Mouse (Mus musculus) kidney, embryonic 15.5 days (tissue): ENCODE results near the gene Aph1c. TPM values are rescaled to one million over a fixed set of nuclear protein-coding genes. Genes with fewer than 3 reads are reported as not detected.
"Not testable (repeated sequence)": the region's sequence is repeated elsewhere in the genome, so short reads cannot be mapped to it uniquely, and the experiment has no call there.

Source experiments
- ATAC-seq: fragments of 200-750 bp; cut with Nextera tagmentation; replicated peaks from 2 replicates; pipeline ENCODE4 v1.8.0; 2017; ENCODE audit warnings: moderate TSS enrichment; ENCODE audit not compliant: low FRiP score
- H3K27ac ChIP-seq: fragments of 300-500 bp; sonication (generic); 2 replicates; pipeline ENCODE4 v1.5.1; 2015; ENCODE audit warnings: mild to moderate bottlenecking, inconsistent platforms
- H3K27me3 ChIP-seq: fragments of 300-500 bp; sonication (generic); 2 replicates; pipeline ENCODE4 v1.6.1; 2015; ENCODE audit warnings: inconsistent platforms
- H3K36me3 ChIP-seq: fragments of 300-500 bp; sonication (generic); 2 replicates; pipeline ENCODE4 v1.6.1; 2015; ENCODE audit warnings: inconsistent platforms
- H3K4me1 ChIP-seq: fragments of 300-500 bp; sonication (generic); 2 replicates; pipeline ENCODE4 v1.6.1; 2015; ENCODE audit warnings: inconsistent platforms
- H3K4me2 ChIP-seq: fragments of 300-500 bp; sonication (generic); 2 replicates; pipeline ENCODE4 v1.6.1; 2015; ENCODE audit warnings: moderate library complexity, mild to moderate bottlenecking, inconsistent platforms
- H3K4me3 ChIP-seq: fragments of 300-500 bp; sonication (generic); replicated peaks from 2 replicates; pipeline ENCODE4 v1.5.1; 2015; ENCODE audit warnings: mild to moderate bottlenecking, inconsistent platforms
- H3K9ac ChIP-seq: fragments of 300-500 bp; sonication (generic); 2 replicates; pipeline ENCODE4 v1.6.1; 2015; ENCODE audit warnings: mild to moderate bottlenecking, inconsistent platforms
- H3K9me3 ChIP-seq: fragments of 300-500 bp; sonication (generic); replicated peaks from 2 replicates; pipeline ENCODE4 v1.6.1; 2016; ENCODE audit warnings: inconsistent platforms
- WGBS: fragments of 180-500 bp; shearing (Covaris S2); methylation state at CpG from one replicate; pipeline ENCODE4 v1.1.7; 2015; ENCODE audit warnings: mixed read lengths; 5-methylcytosine and 5-hydroxymethylcytosine counted together
- polyA plus RNA-seq: library from polyadenylated mRNA; unstranded; fragments of >200 nt; fragmentation: Nextera tagmentation; extraction: Ambion mirVana; gene quantifications from 2 replicates; pipeline ENCODE4 v1.2.1, GENCODE M21; 2015

Aph1c gene
- polyA plus RNA-seq, 1 experiment from 2014 or later: 7.2 TPM

DNA sequence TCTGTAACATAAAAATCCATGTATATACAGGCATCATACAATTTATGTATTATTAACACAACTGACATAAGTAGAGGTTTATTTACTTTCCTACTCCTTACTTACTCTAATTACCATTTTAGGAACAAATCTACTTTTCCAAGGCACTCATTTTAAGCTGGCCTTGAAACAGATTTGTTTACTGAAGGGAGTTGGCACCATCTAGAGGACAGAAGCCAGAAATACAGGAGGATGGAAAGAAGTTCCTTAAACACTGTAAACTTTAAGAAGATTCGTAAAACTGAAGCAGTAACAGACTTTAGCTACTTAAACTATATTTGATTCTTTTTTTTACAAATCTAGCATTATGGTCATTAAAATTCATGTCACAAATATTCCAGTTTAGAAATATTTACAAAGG is 8.5 kb downstream of the Aph1c start:
- Histone ChIP-seq H3K9ac (no peak overlapping the region), H3K36me3 (no peaks in the 10 kb centered on the region), H3K4me1 (no peaks in the 10 kb centered on the region), H3K27ac (no peak overlapping the region), H3K4me3 (no peak overlapping the region), H3K9me3 (no peaks in the 10 kb centered on the region), H3K27me3 (no peaks in the 10 kb centered on the region), H3K4me2 (no peak overlapping the region)
- no peak for ATAC-seq
- 33% methylated on average over 1 of the region's 1 CpGs for WGBS

DNA sequence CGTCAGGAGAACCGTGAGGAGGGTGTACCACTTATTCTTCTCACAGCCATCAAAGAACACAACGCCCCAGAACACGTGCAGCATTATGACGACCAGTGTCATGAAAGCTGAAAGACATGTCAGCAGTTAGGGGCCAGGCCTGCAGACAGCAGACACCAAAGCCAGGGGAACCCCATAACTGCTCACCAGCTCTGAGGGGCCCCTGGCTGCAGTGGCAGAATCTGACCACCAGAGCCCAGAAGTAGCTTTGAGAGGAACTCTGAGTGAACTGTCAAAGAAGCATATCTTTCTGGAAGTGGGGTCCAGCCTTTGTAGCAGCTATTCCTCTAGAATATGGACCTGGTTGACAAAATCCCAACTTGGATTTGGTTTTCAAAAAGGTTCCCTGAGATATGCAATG is 12.3 kb downstream of the Aph1c start:
- ATAC-seq, H3K4me1 ChIP-seq, H3K9ac ChIP-seq, H3K4me3 ChIP-seq, H3K9me3 ChIP-seq, H3K27ac ChIP-seq, H3K4me2 ChIP-seq, H3K27me3 ChIP-seq, H3K36me3 ChIP-seq: not testable (repeated sequence)
- 92% methylated on average over 2 of the region's 5 CpGs for WGBS

DNA sequence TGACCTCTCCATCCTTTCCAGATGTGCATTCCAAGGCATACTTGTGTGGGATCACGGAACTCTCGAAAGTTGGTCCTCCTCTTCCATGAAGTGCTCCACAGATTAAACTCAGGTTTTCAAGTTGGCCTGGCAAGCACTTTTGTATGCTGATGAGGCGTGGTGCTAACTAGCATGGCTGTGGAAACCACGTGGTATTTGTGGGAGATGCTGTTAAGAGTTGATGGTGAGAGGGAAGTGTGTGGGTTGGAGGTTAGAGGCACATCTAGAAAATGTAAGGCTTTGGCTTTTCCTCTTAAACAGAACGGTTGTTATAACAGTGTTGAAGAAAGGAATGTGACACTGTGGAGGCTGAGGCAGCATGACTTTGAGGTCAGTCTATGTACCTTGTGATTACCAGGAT is 13.5 kb downstream of the Aph1c start:
- no peak for ATAC-seq
- Histone ChIP-seq H3K4me1 (no peaks in the 10 kb centered on the region), H3K9ac (no peak overlapping the region), H3K27ac (no peak overlapping the region), H3K36me3 (no peaks in the 10 kb centered on the region), H3K27me3 (no peaks in the 10 kb centered on the region), H3K4me3 (no peak overlapping the region), H3K9me3 (no peaks in the 10 kb centered on the region), H3K4me2 (no peak overlapping the region)
- 73% methylated on average over 5 of the region's 5 CpGs for WGBS

DNA sequence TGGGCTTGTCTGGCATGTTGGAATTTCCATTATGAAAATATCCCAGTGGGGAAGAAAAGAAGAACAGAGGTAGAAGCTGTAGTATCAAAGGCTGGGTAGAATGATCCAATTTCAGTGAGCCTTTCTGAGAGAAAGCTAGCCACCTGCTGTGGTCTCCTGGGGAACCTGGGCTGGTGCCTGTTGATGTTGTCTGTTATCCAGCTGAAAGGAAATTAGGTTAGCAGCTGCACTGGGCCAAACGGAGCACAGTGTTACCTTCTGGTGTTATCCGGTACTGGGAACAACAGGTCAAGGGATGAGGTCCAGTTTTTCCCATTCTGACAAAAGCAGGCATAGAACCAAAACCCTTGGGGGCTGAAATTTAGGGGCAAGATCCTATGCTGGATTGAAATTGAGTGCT is 21.1 kb downstream of the Aph1c start:
- ATAC-seq: no peak
- no peaks in the 10 kb centered on the region for H3K36me3 ChIP-seq
- H3K4me1 ChIP-seq: no peaks in the 10 kb centered on the region
- H3K4me3 ChIP-seq: no peak overlapping the region
- no peak overlapping the region for H3K27ac ChIP-seq
- H3K4me2 ChIP-seq: no peak overlapping the region
- H3K9me3 ChIP-seq: no peaks in the 10 kb centered on the region
- WGBS: 31% methylated on average over 2 of the region's 2 CpGs
- no peak overlapping the region for H3K9ac ChIP-seq
- no peaks in the 10 kb centered on the region for H3K27me3 ChIP-seq

DNA sequence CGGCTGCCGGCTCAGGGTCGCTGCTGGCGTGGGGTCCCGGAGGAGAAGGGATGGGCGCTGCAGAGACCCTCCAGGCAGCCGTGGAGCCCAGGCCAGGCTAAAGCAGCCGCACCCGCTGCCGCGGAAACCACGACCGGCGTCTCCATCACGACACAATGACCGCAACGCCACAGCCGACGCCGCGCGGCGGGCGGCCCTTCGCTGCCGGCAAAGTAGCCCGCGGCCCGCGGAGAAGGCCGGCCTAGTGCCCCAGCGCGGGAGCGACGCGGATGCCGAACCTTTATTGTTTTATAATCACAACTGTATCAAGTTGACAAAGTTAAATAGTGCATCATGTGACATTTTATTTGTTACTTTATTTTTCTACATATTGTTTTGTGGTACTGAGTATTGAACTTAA is 28.6 kb downstream of the Aph1c start:
- not testable (repeated sequence) for H3K9me3 ChIP-seq, H3K27ac ChIP-seq, ATAC-seq, H3K4me1 ChIP-seq, H3K36me3 ChIP-seq
- peak overlapping the region; percentile 63 for H3K4me2 ChIP-seq
- 0 out of 2 replicates have a peak overlapping the region, but pooled peaks have one; percentile 21 for H3K9ac ChIP-seq
- peak overlapping the region; percentile 38 for H3K4me3 ChIP-seq
- 2% methylated on average over 30 of the region's 37 CpGs for WGBS
- H3K27me3 ChIP-seq: peaks cover 38% of the 10 kb centered on the region

DNA sequence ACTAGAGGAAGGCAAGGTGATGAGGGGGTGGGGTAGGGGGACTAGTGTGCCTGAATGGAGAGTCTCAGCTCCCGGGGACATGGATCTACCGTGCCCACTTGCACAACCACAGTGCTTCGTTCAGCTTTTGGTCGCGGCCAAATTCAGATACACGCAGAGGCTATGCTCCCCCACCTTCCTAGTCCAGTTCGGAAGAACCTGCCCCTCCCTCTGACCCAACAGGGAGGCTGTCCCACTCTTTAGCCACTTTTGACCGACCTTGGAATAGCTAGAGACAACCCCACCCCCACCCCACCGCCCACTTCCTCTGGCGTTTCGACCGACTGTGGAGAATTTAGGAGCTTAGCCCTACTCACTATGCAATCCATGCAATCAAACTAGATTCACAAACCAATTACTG is 32.6 kb downstream of the Aph1c start:
- 0 out of 2 replicates have a peak overlapping the region, but pooled peaks have one; percentile 6 for H3K4me2 ChIP-seq
- WGBS: 43% methylated on average over 12 of the region's 12 CpGs
- H3K27ac ChIP-seq: no peak overlapping the region
- peaks cover 7% of the 10 kb centered on the region for H3K4me1 ChIP-seq
- no peak overlapping the region for H3K9ac ChIP-seq
- no peaks in the 10 kb centered on the region for H3K36me3 ChIP-seq
- no peaks in the 10 kb centered on the region for H3K9me3 ChIP-seq
- ATAC-seq: no peak
- H3K27me3 ChIP-seq: peaks cover 29% of the 10 kb centered on the region
- no peak overlapping the region for H3K4me3 ChIP-seq

DNA sequence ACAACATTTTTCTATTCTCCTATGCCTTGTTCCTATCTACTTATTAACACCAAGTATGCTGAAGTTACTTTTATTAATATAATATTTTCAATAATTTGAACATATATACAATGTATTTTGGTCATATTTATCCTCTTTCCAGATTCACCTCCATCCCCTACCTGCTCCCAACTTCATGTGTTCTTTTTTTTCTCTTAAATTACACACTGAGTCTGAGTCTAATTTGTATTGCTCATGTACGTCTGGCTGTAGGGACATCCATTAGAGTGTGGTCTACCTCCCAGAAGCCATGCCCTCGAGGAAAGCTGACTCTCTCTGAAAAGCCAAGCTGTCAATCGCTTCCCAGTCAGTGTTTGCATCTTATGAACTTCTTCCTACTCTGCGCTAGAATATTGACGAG is 37.8 kb downstream of the Aph1c start, which contains the start of gene Gm10647:
Gene Gm10647 (plus strand): TSS at position 301 of the 400 bp plus-strand sequence.
- 74% methylated on average over 5 of the region's 5 CpGs for WGBS
- peak within 1 kb of the TSS; percentile 79 for H3K4me2 ChIP-seq
- peak within 1 kb of the TSS; percentile 97 for H3K27ac ChIP-seq
- no peaks in the 10 kb centered on the region for H3K27me3 ChIP-seq
- ATAC-seq: no peak
- no peaks in the 10 kb centered on the region for H3K36me3 ChIP-seq
- peak within 1 kb of the TSS; percentile 69 for H3K4me3 ChIP-seq
- peak within 1 kb of the TSS; percentile 61; the same call in 1 of the 2 replicates for H3K9ac ChIP-seq
- H3K4me1 ChIP-seq: peaks cover 11% of the 10 kb centered on the region
- no peaks in the 10 kb centered on the region for H3K9me3 ChIP-seq

DNA sequence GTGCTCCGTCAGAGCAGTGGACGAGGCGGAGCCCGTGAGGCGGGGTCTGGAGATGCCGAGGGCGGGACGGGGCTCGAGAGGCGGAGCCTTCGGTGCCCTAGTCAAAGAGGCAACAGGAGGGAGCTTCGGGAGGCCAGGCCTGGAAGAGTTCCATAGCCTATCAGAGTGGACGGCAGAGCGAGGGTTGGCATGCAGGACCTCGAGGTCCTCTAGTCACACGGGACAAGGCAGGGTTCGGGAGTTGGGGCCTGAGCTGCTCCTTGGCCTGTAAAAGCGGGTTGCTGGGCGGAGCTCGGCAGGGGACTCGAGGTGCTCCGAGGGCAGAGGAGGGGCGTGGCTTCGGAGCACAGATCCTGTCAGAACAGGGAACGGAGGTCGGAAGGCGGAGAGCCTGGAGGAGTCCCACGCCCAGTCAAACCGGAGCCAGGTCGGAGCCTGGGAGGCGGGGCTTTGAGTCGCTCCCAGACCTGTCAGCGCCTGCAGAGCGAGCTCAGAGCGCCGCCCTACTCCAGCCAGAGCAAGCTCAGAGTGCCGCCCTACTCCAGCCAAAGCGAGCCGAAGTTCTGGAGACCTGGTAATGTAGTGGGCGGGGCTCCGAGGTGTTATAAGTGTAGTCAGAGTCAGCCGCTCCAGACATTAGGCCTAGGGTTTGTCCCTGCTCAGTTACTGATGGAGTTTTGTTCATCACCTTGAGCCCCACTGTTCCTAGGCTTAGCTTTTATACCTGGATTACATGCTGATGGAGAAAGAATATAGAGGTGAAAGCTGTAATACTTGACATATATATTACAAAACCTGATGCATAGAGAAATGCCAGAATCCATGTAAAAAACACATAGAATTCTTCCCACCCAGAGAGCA is 38.8 kb downstream of the Aph1c start, which contains the start of gene Aph1b:
Gene Aph1b (minus strand): TSS at position 27 of the 861 bp plus-strand sequence.
- peak; percentile 99 for ATAC-seq
- H3K36me3 ChIP-seq: no peaks in the 10 kb centered on the region
- WGBS: under 1% methylated on average over 42 of the region's 42 CpGs
- H3K4me1 ChIP-seq: peaks cover 11% of the 10 kb centered on the region; the same call in 1 of the 2 replicates
- H3K4me2 ChIP-seq: peak within 1 kb of the TSS; percentile 79
- H3K27me3 ChIP-seq: no peaks in the 10 kb centered on the region
- no peaks in the 10 kb centered on the region for H3K9me3 ChIP-seq
- peak within 1 kb of the TSS; percentile 61 for H3K9ac ChIP-seq
- H3K4me3 ChIP-seq: peak within 1 kb of the TSS; percentile 69
- peak within 1 kb of the TSS; percentile 97 for H3K27ac ChIP-seq

DNA sequence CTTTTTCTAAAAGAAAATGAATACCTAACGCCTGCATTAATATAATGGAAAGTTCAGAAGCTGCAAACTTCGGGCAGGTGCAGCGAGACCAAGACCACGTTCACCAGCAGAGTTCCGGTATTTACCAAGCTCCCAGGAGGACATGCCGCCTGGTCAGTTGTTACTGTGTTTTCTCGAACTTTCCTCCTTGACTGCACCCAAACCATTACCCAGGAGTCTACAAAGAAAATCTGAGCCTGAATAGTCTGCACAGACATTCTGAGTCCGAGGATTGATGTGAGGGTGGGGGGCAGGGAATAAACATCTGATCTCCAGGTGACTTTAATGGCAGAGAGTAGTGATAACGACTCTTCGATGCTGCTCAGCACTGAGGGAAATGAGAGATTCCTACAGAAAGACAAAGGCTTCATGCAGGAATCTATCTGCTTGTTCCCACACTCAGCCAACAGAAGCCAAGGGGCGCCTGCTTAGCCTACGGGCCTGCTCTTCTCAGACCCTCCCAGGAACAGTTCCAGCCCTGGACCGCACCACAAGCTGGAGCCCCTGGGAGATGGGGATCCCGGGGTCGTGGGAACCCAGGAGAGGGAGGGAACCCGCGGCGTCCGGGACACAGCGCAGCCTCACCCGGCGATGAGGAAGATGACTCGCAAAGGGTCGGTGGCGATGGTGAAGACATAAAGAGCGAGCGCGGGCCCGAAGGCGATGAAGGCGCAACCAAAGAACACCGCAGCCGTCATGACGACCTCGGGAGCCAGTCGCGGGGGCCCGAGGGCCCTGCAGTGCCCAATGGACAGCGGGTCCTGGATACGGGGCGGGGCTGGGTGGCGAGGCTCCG is 39.7 kb downstream of the Aph1c start:
- H3K27ac ChIP-seq: peak overlapping the region; percentile 97
- 1% methylated on average over 43 of the region's 43 CpGs for WGBS
- peaks cover 11% of the 10 kb centered on the region; the same call in 1 of the 2 replicates for H3K4me1 ChIP-seq
- ATAC-seq: peak; percentile 33
- peak overlapping the region; percentile 79 for H3K4me2 ChIP-seq
- H3K9ac ChIP-seq: peak overlapping the region; percentile 61
- peaks cover 5% of the 10 kb centered on the region for H3K36me3 ChIP-seq
- H3K9me3 ChIP-seq: no peaks in the 10 kb centered on the region
- peak overlapping the region; percentile 69 for H3K4me3 ChIP-seq
- H3K27me3 ChIP-seq: no peaks in the 10 kb centered on the region

DNA sequence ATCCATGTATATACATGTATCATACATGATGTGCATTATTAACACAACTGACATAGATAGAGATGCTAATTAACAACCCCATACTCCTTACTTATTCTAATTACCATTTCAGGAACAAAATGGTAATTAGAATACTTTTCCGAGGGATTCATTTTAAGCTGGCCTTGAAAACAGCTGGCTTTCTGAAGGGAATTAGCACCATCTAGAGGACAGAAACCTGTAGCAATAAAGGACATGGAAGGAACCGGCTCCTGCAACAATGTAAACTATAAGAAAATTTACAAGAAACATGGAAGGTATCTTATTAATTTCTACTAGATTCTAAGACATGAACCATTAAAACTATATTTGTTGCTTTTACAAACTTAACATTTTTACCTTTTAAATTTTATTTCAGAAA is 46.7 kb downstream of the Aph1c start:
- Histone ChIP-seq H3K4me2 (no peak overlapping the region), H3K36me3 (peaks cover 8% of the 10 kb centered on the region), H3K4me1 (no peaks in the 10 kb centered on the region), H3K4me3 (no peak overlapping the region), H3K9ac (no peak overlapping the region), H3K27ac (no peak overlapping the region), H3K9me3 (no peaks in the 10 kb centered on the region), H3K27me3 (no peaks in the 10 kb centered on the region)
- ATAC-seq: no peak
- 5% methylated on average over 2 of the region's 2 CpGs for WGBS

DNA sequence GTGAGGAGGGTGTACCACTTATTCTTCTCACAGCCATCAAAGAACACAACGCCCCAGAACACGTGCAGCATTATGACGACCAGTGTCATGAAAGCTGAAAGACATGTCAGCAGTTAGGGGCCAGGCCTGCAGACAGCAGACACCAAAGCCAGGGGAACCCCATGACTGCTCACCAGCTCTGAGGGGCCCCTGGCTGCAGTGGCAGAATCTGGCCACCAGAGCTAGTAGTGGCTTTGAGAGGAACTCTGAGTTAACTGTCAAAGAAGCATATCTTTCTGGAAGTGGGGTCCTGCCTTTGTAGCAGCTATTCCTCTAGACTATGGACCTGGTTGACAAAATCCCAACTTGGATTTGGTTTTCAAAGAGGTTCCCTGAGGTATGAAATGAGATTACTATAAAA is 50.0 kb downstream of the Aph1c start:
- not testable (repeated sequence) for H3K27ac ChIP-seq, H3K9me3 ChIP-seq, H3K9ac ChIP-seq, H3K4me2 ChIP-seq, H3K4me3 ChIP-seq, H3K4me1 ChIP-seq, H3K36me3 ChIP-seq, H3K27me3 ChIP-seq, ATAC-seq
- WGBS: no CpG with 5 or more reads among the region's 3 CpGs

DNA sequence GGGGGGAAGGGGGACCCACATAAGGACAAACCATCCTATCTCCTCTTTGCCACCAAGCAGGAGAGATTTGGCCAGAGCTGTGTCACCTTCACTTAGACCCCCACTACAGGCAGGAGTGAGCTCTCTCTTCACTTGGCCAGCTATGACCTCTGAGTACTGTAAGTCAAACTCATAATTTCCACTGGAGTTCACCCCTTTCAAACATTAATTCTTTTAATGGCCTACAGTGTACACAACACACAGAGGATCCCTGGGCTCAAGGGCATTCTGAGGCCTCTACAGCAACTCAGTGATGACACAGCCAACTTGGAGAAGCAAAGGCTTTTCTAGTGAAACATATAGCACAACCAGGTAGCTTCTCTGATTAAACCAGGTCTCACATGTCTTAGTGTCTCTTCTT is 63.8 kb downstream of the Aph1c start:
- Histone ChIP-seq H3K36me3 (no peaks in the 10 kb centered on the region), H3K27ac (peak overlapping the region; percentile 18; the same call in 1 of the 2 replicates), H3K9ac (no peak overlapping the region), H3K4me1 (no peaks in the 10 kb centered on the region), H3K4me2 (no peak overlapping the region), H3K4me3 (no peak overlapping the region), H3K27me3 (no peaks in the 10 kb centered on the region), H3K9me3 (no peaks in the 10 kb centered on the region)
- no peak for ATAC-seq
